Mouse (Mus musculus): ENCODE data around the gene Pde3b.
A peak's percentile ranks its signal among the peaks of the same experiment; 100 is the strongest.
"Not testable (repeated sequence)": the region's sequence is repeated elsewhere in the genome, so short reads cannot be mapped to it uniquely, and the experiment has no call there.

Pde3b gene

GRCm38 (mm10) chr7:114479779-114480178 is 64.7 kb downstream of the Pde3b start:
- DNase-seq (ENCODE audit: low read depth) = peak; percentile 56

GRCm38 (mm10) chr7:114480196-114480989 is 65.3 kb downstream of the Pde3b start:
- peak; percentile 11 for DNase-seq (ENCODE audit: low read depth)

- DNase-seq (ENCODE audit: low read depth) = no peak
Observed at GRCm38 (mm10) chr7:114481008-114481407, 65.9 kb downstream of the Pde3b start.

- DNase-seq (ENCODE audit: low read depth) = no peak
Observed at GRCm38 (mm10) chr7:114481429-114481931, 66.4 kb downstream of the Pde3b start.

- no peak for DNase-seq (ENCODE audit: low read depth)
Observed at GRCm38 (mm10) chr7:114492540-114492939, 77.5 kb downstream of the Pde3b start.

- no peak for DNase-seq (ENCODE audit: low read depth)
Observed at GRCm38 (mm10) chr7:114494033-114494432, 79.0 kb downstream of the Pde3b start.

GRCm38 (mm10) chr7:114499293-114499692 is 84.2 kb downstream of the Pde3b start:
- DNase-seq (ENCODE audit: low read depth) = no peak

GRCm38 (mm10) chr7:114508879-114509278 is 93.8 kb downstream of the Pde3b start:
- no peak for DNase-seq (ENCODE audit: low read depth)

- DNase-seq (ENCODE audit: low read depth) = no peak
Observed at GRCm38 (mm10) chr7:114520122-114520521, 105.0 kb downstream of the Pde3b start.

GRCm38 (mm10) chr7:114526245-114526644 is 111.2 kb downstream of the Pde3b start:
- DNase-seq (ENCODE audit: low read depth) = no peak

- no peak for DNase-seq (ENCODE audit: low read depth)
Observed at GRCm38 (mm10) chr7:114536179-114536578, 121.1 kb downstream of the Pde3b start.

GRCm38 (mm10) chr7:114562531-114563241 is 147.6 kb downstream of the Pde3b start, which contains the start of gene Cyp2r1:
Cyp2r1 (minus strand) TSS chr7:114562972.
- DNase-seq (ENCODE audit: low read depth) = peak; percentile 44

GRCm38 (mm10) chr7:114573866-114574265 is 158.8 kb downstream of the Pde3b start:
- DNase-seq (ENCODE audit: low read depth) = not testable (repeated sequence)

- no peak for DNase-seq (ENCODE audit: low read depth)
Observed at GRCm38 (mm10) chr7:114576931-114577330, 161.8 kb downstream of the Pde3b start.

- DNase-seq (ENCODE audit: low read depth) = no peak
Observed at GRCm38 (mm10) chr7:114577665-114578064, 162.6 kb downstream of the Pde3b start.

GRCm38 (mm10) chr7:114580426-114580825 is 165.3 kb downstream of the Pde3b start:
- DNase-seq (ENCODE audit: low read depth) = peak; percentile 8

- no peak for DNase-seq (ENCODE audit: low read depth)
Observed at GRCm38 (mm10) chr7:114581200-114581599, 166.1 kb downstream of the Pde3b start.

GRCm38 (mm10) chr7:114582441-114582840 is 167.4 kb downstream of the Pde3b start:
- no peak for DNase-seq (ENCODE audit: low read depth)

Data from c-Kit-positive CD71-positive TER-119-negative erythroid progenitor cells, embryonic 14.5 days (primary cell).